Mouse (Mus musculus) T-helper 17 cell (primary cell): ENCODE data around the gene Vipr2.

Experiments
- in situ Hi-C, 2 experiments: fragments of 300-600 bp; cut with MboI, MseI; formaldehyde crosslinking; loops; 1 replicate in 1 of 2; 2 replicates in 1 of 2; pipeline ENCODE4 v1.15.1; 2025; ENCODE audit warnings: high pct_unique_total_duplicates in 2 of 2

Gene Vipr2

GRCm38 (mm10) chr12:116094765-116095555 is 17.4 kb downstream of the Vipr2 start:
- in situ Hi-C loops = no loop called here

- in situ Hi-C loops = no loop called here
Observed at GRCm38 (mm10) chr12:116096361-116096904, 18.9 kb downstream of the Vipr2 start.

GRCm38 (mm10) chr12:116097166-116097565 is 19.6 kb downstream of the Vipr2 start:
- in situ Hi-C loops = no loop called here

- in situ Hi-C loops = no loop called here
Observed at GRCm38 (mm10) chr12:116101945-116102344, 24.4 kb downstream of the Vipr2 start.

DNA sequence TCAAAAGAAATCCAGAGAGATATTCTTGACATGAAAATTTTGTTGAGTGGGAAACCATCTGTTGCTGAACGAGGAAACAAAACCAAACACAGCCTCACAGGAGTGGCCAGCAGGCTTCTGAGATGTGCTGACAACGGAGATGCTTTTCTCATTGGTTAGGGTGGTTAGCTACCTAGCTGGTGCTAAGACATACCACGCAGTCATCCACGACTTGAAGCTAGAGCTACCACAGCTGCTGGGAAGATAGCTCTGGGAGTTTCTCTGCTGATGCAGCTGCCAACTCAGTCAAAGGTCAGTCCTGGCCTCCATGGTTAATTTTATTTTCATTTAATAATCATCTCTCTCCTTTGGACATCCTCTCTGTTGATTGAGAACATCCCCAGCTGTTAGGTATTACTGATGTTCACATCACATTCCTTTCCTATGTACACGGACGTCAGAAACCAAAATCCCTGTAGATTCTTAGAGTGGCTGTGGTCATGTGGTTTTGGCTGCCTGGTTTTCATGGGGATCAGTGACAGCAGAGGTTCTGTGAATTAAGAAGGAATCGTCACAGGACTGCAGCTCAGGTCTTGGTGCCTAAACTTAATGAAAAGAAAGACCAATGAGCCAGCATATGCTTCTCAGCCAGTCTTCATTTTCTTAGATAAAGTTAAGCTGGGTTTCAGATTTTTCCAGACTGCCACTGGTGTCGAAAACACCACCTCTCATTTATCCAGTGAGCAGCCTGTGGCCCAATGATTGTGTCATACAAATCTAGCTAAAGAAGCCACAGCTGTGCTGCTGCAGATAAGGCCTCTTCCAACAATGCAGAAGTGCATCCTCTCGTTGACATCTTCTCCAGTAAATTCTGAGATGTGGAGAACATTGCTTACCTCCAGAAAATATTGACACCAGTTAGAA is 32.2 kb downstream of the Vipr2 start:
- in situ Hi-C loops = no loop called here

GRCm38 (mm10) chr12:116111007-116111694 is 33.6 kb downstream of the Vipr2 start:
- in situ Hi-C loops = no loop called here

- in situ Hi-C loops = no loop called here
Observed at GRCm38 (mm10) chr12:116115781-116116180, 38.3 kb downstream of the Vipr2 start.

GRCm38 (mm10) chr12:116116455-116116854 is 38.9 kb downstream of the Vipr2 start:
- in situ Hi-C loops = no loop called here

DNA sequence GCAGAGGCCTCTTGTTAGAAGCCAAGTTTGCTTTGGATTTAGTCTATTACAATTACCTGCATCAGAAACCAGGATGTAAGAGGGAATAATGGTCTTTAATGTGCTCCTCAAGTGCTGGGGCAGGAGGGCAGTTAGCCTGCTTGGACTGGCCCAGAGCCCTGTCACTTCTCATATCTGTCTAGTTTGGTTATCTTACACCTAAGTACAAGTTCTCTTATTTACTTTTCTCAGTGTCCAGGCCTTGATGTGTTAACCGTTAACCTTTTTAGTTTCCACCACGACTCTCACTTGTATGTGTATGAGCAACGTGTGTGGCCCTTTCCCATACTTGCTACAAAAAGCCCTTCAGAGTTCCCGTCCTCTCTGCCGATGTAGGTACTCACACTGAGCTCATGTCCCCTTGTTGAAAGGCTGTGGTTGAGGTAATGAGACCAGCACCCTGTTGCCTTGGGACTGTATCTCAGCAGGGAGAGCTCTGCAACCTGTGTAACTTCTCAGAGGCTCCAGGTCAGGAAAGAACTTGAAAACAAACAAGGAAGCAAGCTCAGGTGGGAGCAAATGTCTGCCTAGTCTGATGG is 39.9 kb downstream of the Vipr2 start:
- in situ Hi-C loops = no loop called here

DNA sequence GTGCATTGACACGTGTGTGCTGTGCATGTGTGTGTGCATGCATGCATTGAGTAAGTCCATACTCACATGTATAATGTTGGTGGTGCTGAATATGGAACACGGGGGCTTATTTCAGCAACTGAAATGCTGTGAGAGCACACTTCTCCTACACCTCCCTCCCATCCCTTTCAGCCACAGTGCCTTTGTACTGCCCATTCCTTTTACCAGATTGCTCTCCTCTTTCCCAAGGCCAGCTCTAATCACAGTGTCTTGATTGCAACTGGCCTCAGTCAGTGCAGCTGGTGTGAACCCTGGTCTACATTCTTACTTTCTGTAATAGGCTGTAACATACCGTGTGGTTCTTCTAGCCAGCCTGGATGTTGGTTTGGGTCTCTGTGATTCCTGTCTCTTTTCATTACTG is 41.5 kb downstream of the Vipr2 start:
- in situ Hi-C loops = no loop called here

- in situ Hi-C loops = no loop called here
Observed at GRCm38 (mm10) chr12:116123786-116124185, 46.3 kb downstream of the Vipr2 start.

GRCm38 (mm10) chr12:116130936-116131335 is 53.4 kb downstream of the Vipr2 start:
- in situ Hi-C loops = no loop called here

DNA sequence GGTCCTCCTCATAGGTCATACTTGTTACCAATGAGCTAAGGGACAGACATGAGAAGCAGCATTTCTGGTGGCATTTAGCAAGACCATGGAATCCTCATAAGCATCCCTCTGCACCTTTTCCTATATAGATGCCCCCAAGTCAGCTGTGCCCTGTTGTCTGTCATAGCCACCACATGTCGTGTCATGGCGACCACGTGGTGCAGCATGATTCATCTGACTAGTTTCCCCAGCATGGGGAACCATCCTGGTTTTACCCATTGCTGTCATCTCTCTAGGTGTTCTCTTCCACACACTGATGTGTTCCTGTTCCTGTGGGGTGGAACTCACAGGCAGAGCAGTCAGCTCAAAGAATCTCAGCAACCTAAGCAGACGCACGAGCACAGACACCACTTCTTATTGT is 55.4 kb downstream of the Vipr2 start:
- in situ Hi-C loops = no loop called here

DNA sequence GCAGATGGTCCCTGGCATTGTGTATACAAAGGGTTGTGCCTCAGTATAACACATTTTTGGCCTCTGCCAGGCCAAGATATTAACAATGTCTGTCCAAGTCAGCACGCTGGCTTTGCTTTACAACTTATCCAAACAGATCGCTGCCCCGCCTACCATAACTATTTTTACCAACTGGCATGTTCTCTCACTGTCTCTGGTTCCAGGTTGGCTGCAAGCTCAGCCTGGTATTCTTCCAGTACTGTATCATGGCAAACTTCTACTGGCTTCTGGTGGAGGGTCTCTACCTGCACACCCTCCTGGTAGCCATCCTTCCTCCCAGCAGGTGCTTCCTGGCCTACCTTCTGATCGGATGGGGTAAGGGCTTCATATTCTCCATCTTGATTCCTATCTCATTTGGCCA is 58.4 kb downstream of the Vipr2 start:
- in situ Hi-C loops = no loop called here

DNA sequence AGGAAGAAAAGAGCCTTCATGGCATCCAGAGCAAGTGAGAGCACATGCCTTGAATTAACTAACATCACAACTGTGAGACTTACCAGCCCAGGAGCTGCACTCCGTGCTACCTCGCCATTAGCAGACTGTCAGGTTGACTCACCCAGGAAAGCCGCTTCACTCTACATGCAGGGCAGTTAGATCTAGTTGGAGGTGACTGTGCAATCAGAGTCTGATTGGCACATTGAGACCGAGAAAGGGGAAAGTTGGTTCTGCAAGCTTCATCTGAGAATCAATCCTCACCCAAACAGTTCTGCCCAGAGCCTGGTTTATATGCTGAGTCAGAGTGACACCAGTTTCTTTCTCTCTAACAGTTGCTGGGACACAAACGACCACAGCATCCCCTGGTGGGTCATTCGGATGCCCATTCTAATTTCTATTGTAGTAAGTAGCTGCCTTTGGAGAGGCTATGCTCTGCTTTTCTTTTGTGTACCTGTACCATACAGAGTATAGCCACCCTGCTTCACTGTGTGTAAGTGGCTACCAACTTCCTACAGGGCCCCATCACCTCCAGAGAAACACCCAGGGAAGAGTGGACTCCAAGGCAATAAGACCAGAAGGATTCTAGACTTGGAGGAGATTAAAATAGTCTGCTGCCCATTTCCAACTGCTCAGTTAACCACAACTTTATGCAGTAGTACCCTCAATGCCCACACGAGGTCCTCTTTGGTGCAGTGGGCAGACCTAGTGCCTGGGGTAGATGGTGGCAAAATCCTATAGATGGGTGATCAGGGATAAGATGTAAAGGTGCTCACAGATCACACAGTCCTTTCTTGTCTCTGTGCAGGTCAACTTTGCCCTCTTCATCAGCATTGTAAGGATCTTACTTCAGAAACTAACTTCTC is 61.0 kb downstream of the Vipr2 start:
- in situ Hi-C loops = no loop called here

- in situ Hi-C loops = loop anchor here (5.0 kb wide), 2 partner anchors 52 to 62 kb away; no protein-coding TSS in a partner anchor
Observed at GRCm38 (mm10) chr12:116140605-116141004, 63.1 kb downstream of the Vipr2 start.

DNA sequence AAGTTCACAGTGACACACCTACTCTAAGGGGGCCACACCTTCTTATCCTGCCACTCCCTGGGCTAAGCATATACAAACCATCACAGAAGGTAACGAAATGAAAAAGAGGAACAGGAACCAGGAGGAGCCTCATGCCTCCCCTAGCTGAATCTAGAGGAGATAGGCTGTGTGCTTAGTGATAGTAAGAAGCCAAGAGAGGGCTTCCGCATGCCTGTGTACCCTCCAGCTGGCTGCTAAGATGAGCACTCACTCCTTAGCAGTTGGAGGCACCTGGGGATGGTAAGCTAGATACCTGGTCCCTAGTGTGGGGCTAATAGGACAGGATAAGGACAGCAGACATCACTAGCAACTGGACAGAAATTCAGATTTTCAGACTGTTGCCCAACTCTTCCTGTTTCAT is 64.3 kb downstream of the Vipr2 start:
- in situ Hi-C loops = loop anchor here (5.0 kb wide), 2 partner anchors 50 to 60 kb away; no protein-coding TSS in a partner anchor

DNA sequence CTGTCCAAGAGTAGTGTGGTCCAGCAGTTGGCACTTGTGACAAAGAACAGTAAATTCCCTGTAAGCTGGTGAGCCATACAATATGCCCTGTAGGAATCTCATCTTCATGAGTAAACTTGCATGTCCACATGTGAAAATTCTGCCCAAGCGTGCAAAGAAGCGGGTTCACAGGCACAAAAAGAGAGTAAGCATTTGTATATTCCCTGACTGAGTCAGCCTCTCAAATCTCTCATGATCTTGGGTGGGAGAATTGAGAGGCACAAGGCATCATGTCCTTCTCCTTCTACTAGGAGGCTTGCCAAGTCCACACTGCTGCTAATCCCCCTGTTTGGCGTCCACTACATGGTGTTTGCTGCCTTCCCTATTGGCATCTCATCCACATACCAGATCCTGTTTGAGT is 64.9 kb downstream of the Vipr2 start:
- in situ Hi-C loops = loop anchor here (5.0 kb wide), 2 partner anchors 50 to 60 kb away; no protein-coding TSS in a partner anchor

GRCm38 (mm10) chr12:116145246-116145645 is 67.7 kb downstream of the Vipr2 start:
- in situ Hi-C loops = no loop called here

DNA sequence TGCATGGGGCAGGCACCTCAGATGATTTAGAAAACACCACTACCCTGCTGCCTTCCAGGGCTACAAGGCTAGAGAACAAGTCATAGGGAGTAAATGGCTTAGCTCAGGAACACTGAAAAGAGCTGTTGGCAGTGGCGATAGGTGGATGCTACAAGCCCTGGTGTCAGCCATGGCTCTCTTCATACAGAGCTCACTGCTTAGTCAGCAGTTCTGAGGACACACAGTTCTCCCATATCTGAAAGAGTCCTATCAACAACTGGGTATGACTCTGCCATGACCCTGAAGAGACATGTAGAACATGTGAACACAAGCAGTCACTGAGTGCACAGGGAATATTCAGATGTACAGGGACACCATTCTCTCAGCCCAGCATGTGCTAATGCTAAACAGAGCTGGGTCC is 68.2 kb downstream of the Vipr2 start:
- in situ Hi-C loops = no loop called here
